Mouse (Mus musculus): ENCODE results near the gene Il17c. TPM values are rescaled to one million over a fixed set of nuclear protein-coding genes. Genes with fewer than 3 reads are reported as not detected.

Gene Il17c
- polyA plus RNA-seq (2012; rRNA removed) = 0.65 and 1.1 TPM in 2 replicates

DNA sequence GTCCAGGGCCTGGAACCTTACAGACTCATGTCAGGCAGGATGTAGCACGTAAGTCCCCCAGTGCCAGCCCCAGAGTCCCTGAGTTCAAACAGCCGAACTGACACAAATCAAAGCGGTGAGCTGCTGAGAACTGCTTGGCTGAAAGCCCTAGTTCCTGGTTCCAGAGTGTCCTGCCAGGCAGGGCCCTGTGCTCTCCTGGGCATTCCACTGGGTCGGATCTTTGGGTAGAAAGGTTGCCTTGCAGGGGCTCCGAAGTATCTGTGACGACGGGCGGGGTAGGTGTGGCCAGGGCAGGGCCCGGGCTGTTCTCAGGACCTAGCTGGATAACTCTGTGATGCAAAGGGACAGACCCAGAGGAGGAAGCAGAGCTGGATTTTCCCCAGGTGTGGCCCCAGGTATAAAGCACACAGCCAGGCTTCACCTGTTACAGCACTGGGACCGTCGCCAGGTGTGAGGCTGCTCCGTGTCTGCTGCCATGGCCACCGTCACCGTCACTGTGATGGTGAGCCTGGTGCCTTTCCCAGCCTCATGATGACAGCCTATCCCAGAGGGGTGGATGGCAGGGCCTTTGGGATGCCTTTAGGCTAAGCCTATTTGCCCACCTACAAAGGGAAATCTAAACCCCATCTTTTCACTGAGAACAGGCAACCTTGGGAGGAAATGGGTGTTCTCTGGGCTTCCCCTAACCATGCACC, at the start of gene Il17c:
Gene Il17c (plus strand): TSS at position 645 of the 695 bp plus-strand sequence.

GRCm38 (mm10) chr8:122376365-122377231, 45.2 kb upstream of the Il17c start, which contains the start of gene Zc3h18:
TSS of gene Zc3h18 (plus strand) at chr8:122376609.

GRCm38 (mm10) chr8:122432443-122433268, 10.8 kb downstream of the Il17c start, which contains the start of gene Cyba:
TSS of gene Cyba (minus strand) at chr8:122432930.

DNA sequence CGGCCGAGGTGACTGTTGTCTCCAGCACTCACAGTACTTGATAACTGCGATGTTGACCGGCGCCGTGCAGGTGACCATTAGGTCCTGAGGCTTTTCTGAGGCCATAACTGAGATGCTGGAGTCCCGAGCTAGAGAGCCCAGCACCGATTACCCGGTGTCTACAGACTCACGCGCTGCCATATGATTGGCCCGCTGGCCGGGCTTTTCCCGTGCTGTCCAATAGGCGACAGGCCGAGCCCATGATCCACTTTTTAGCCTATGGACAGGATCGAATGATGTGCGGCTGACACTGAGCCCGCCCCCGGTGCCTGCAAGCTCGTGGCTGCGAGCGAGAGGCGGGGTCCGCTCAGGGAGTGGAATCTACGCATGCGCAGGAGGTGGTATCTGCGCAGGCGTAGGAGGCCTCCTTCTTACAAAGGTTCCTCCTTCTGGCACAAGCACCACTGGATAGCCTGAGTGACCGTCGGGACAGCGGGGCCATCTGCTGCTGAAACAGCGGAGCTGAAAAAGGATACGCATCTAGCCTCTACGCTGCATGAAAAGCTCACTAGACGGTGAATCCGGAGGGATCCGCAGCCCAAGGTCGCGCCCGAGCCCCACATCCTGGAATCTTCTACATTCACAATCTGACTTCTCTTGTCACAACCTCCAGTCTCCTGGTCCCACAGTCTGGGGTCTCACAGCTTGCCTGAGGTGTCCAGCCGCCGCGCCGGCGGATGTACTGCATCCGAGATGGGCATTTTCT, 21.6 kb downstream of the Il17c start, which contains the start of gene Mvd:
Gene Mvd (minus strand): TSS at position 161 of the 745 bp plus-strand sequence.

GRCm38 (mm10) chr8:122460524-122461472, 39.0 kb downstream of the Il17c start, which contains the start of gene Snai3:
TSS of gene Snai3 (minus strand) at chr8:122460733.

Other genes with a start within 250 kb of the Il17c start
- gene Zfpm1, start 139.9 kb upstream of the Il17c start, polyA plus RNA-seq (2012; rRNA removed) = 7.2 and 13.5 TPM in 2 replicates
- 0.05 and 0.81 TPM in 2 replicates for gene Trhr2, start 61.3 kb upstream of the Il17c start, polyA plus RNA-seq (2012; rRNA removed)
- 50.7 and 56.9 TPM in 2 replicates for gene Zc3h18, start 45.4 kb upstream of the Il17c start, polyA plus RNA-seq (2012; rRNA removed)
- 26.5 and 39.1 TPM in 2 replicates for gene Cyba, start 10.9 kb downstream of the Il17c start, polyA plus RNA-seq (2012; rRNA removed)
- gene Mvd, start 21.4 kb downstream of the Il17c start, polyA plus RNA-seq (2012; rRNA removed) = 50.6 and 51.9 TPM in 2 replicates
- gene Snai3, start 38.7 kb downstream of the Il17c start, polyA plus RNA-seq (2012; rRNA removed) = 0.34 TPM in 1 of 2 replicates, not detected in the other
- 60.5 and 60.6 TPM in 2 replicates for gene Rnf166, start 54.0 kb downstream of the Il17c start, polyA plus RNA-seq (2012; rRNA removed)
- 80.4 and 84.3 TPM in 2 replicates for gene Ctu2, start 54.1 kb downstream of the Il17c start, polyA plus RNA-seq (2012; rRNA removed)
- gene Piezo1, start 129.3 kb downstream of the Il17c start, polyA plus RNA-seq (2012; rRNA removed) = 13.7 and 28.0 TPM in 2 replicates
- 30.7 and 34.3 TPM in 2 replicates for gene Cdt1, start 146.0 kb downstream of the Il17c start, polyA plus RNA-seq (2012; rRNA removed)
- 116 and 124 TPM in 2 replicates for gene Aprt, start 154.9 kb downstream of the Il17c start, polyA plus RNA-seq (2012; rRNA removed)
- gene Galns, start 189.4 kb downstream of the Il17c start, polyA plus RNA-seq (2012; rRNA removed) = 6.0 and 7.0 TPM in 2 replicates
- 177 and 206 TPM in 2 replicates for gene Trappc2l, start 189.6 kb downstream of the Il17c start, polyA plus RNA-seq (2012; rRNA removed)
- gene Pabpn1l, start 200.7 kb downstream of the Il17c start, polyA plus RNA-seq (2012; rRNA removed) = not detected in 2 replicates